Mouse (Mus musculus): ENCODE measurements at regions not wholly inside any gene's neighbourhood (a gene's known extent, or its start where the extent isn't known, plus 50 kb on each side); places are given as distances from the start of the nearest gene placed in this dataset.

- TF ChIP-seq EP300 (IDR thresholded peaks at IDR 0.05) (no peak), CTCF (IDR thresholded peaks at IDR 0.05) (no peak)
- H3K4me3 ChIP-seq (ENCODE audit: low read depth, low read length): no peak overlapping the region
- no peaks in the 10 kb centered on the region for H3K36me3 ChIP-seq (ENCODE audit: insufficient read depth, low read length)
- peaks cover 7% of the 10 kb centered on the region; the same call in 1 of the 2 replicates for H3K4me1 ChIP-seq (ENCODE audit: insufficient read depth, low read depth, low read length)
- WGBS: 67% methylated on average over 4 of the region's 4 CpGs
- DNase-seq (ENCODE audit: low spot score) (no peak), ATAC-seq (no peak)
- no peak overlapping the region for H3K4me2 ChIP-seq (replicated peaks; ENCODE audit: low read depth, low read length)
- no peaks in the 10 kb centered on the region for H3K9me3 ChIP-seq (ENCODE audit: low read length)
- H3K27ac ChIP-seq (ENCODE audit: low read length): no peak overlapping the region
- no peak overlapping the region for H3K9ac ChIP-seq (replicated peaks; ENCODE audit: low read depth)
- no peaks in the 10 kb centered on the region for H3K27me3 ChIP-seq (replicated peaks; ENCODE audit: insufficient read depth, low read length)
Observed at GRCm38 (mm10) chr12:13147251-13147650, 101.8 kb downstream of the Ddx1 start.

GRCm38 (mm10) chr12:13145186-13146115 is 103.6 kb downstream of the Ddx1 start:
- 17% methylated on average over 10 of the region's 10 CpGs for WGBS
- Histone ChIP-seq H3K27me3 (replicated peaks; ENCODE audit: insufficient read depth, low read length) (no peaks in the 10 kb centered on the region), H3K9me3 (ENCODE audit: low read length) (no peaks in the 10 kb centered on the region), H3K4me2 (replicated peaks; ENCODE audit: low read depth, low read length) (no peak overlapping the region), H3K36me3 (ENCODE audit: insufficient read depth, low read length) (no peaks in the 10 kb centered on the region), H3K9ac (replicated peaks; ENCODE audit: low read depth) (no peak overlapping the region), H3K27ac (ENCODE audit: low read length) (0 out of 2 replicates have a peak overlapping the region, but pooled peaks have one; percentile 9), H3K4me3 (ENCODE audit: low read depth, low read length) (no peak overlapping the region), H3K4me1 (ENCODE audit: insufficient read depth, low read depth, low read length) (peaks cover 7% of the 10 kb centered on the region; the same call in 1 of the 2 replicates)
- ATAC-seq (peak; percentile 90), DNase-seq (ENCODE audit: low spot score) (peak; percentile 89)
- peak; percentile 88 for TF ChIP-seq EP300 (IDR thresholded peaks at IDR 0.05)
- no peak for TF ChIP-seq CTCF (IDR thresholded peaks at IDR 0.05)

GRCm38 (mm10) chr12:13144739-13145138 is 104.3 kb downstream of the Ddx1 start:
- 42% methylated on average over 1 of the region's 1 CpGs for WGBS
- H3K36me3 ChIP-seq (ENCODE audit: insufficient read depth, low read length): no peaks in the 10 kb centered on the region
- no peak for ATAC-seq
- no peak overlapping the region for H3K4me2 ChIP-seq (replicated peaks; ENCODE audit: low read depth, low read length)
- TF ChIP-seq CTCF (IDR thresholded peaks at IDR 0.05): no peak
- no peak for TF ChIP-seq EP300 (IDR thresholded peaks at IDR 0.05)
- 0 out of 2 replicates have a peak overlapping the region, but pooled peaks have one; percentile 9 for H3K27ac ChIP-seq (ENCODE audit: low read length)
- H3K9ac ChIP-seq (replicated peaks; ENCODE audit: low read depth): no peak overlapping the region
- H3K4me1 ChIP-seq (ENCODE audit: insufficient read depth, low read depth, low read length): peaks cover 7% of the 10 kb centered on the region; the same call in 1 of the 2 replicates
- no peaks in the 10 kb centered on the region for H3K27me3 ChIP-seq (replicated peaks; ENCODE audit: insufficient read depth, low read length)
- no peaks in the 10 kb centered on the region for H3K9me3 ChIP-seq (ENCODE audit: low read length)
- H3K4me3 ChIP-seq (ENCODE audit: low read depth, low read length): no peak overlapping the region
- DNase-seq (ENCODE audit: low spot score): peak; percentile 4

- H3K27ac ChIP-seq (ENCODE audit: low read length): no peak overlapping the region
- no peaks in the 10 kb centered on the region for H3K27me3 ChIP-seq (replicated peaks; ENCODE audit: insufficient read depth, low read length)
- no peaks in the 10 kb centered on the region for H3K9me3 ChIP-seq (ENCODE audit: low read length)
- peaks cover 7% of the 10 kb centered on the region; the same call in 1 of the 2 replicates for H3K4me1 ChIP-seq (ENCODE audit: insufficient read depth, low read depth, low read length)
- no peak overlapping the region for H3K4me3 ChIP-seq (ENCODE audit: low read depth, low read length)
- WGBS: 66% methylated on average over 6 of the region's 6 CpGs
- no peak overlapping the region for H3K9ac ChIP-seq (replicated peaks; ENCODE audit: low read depth)
- no peak for TF ChIP-seq CTCF (IDR thresholded peaks at IDR 0.05)
- TF ChIP-seq EP300 (IDR thresholded peaks at IDR 0.05): no peak
- ATAC-seq (no peak), DNase-seq (ENCODE audit: low spot score) (peak; percentile 26)
- no peaks in the 10 kb centered on the region for H3K36me3 ChIP-seq (ENCODE audit: insufficient read depth, low read length)
- no peak overlapping the region for H3K4me2 ChIP-seq (replicated peaks; ENCODE audit: low read depth, low read length)
Observed at GRCm38 (mm10) chr12:13140636-13141035, 108.4 kb downstream of the Ddx1 start.

GRCm38 (mm10) chr12:13139189-13139588 is 109.8 kb downstream of the Ddx1 start:
- no peak for TF ChIP-seq CTCF (IDR thresholded peaks at IDR 0.05)
- TF ChIP-seq EP300 (IDR thresholded peaks at IDR 0.05): no peak
- Histone ChIP-seq H3K4me1 (ENCODE audit: insufficient read depth, low read depth, low read length) (no peaks in the 10 kb centered on the region), H3K9me3 (ENCODE audit: low read length) (no peaks in the 10 kb centered on the region), H3K27me3 (replicated peaks; ENCODE audit: insufficient read depth, low read length) (no peaks in the 10 kb centered on the region), H3K4me2 (replicated peaks; ENCODE audit: low read depth, low read length) (no peak overlapping the region), H3K36me3 (ENCODE audit: insufficient read depth, low read length) (no peaks in the 10 kb centered on the region), H3K9ac (replicated peaks; ENCODE audit: low read depth) (no peak overlapping the region), H3K4me3 (ENCODE audit: low read depth, low read length) (no peak overlapping the region), H3K27ac (ENCODE audit: low read length) (no peak overlapping the region)
- DNase-seq (ENCODE audit: low spot score) (peak; percentile 26), ATAC-seq (no peak)
- 54% methylated on average over 5 of the region's 5 CpGs for WGBS

GRCm38 (mm10) chr12:13134168-13134567 is 114.8 kb downstream of the Ddx1 start:
- TF ChIP-seq CTCF (IDR thresholded peaks at IDR 0.05): no peak
- TF ChIP-seq EP300 (IDR thresholded peaks at IDR 0.05): no peak
- Histone ChIP-seq H3K36me3 (ENCODE audit: insufficient read depth, low read length) (no peaks in the 10 kb centered on the region), H3K4me3 (ENCODE audit: low read depth, low read length) (no peak overlapping the region), H3K9ac (replicated peaks; ENCODE audit: low read depth) (no peak overlapping the region), H3K4me2 (replicated peaks; ENCODE audit: low read depth, low read length) (no peak overlapping the region), H3K9me3 (ENCODE audit: low read length) (no peaks in the 10 kb centered on the region), H3K27ac (ENCODE audit: low read length) (no peak overlapping the region), H3K27me3 (replicated peaks; ENCODE audit: insufficient read depth, low read length) (no peaks in the 10 kb centered on the region), H3K4me1 (ENCODE audit: insufficient read depth, low read depth, low read length) (no peaks in the 10 kb centered on the region)
- WGBS: 59% methylated on average over 4 of the region's 10 CpGs
- ATAC-seq (no peak), DNase-seq (ENCODE audit: low spot score) (no peak)

Data from lung, postnatal 0 days (tissue).